Mouse (Mus musculus): ENCODE measurements around the gene Usp39.
A peak's percentile ranks its signal among the peaks of the same experiment; 100 is the strongest.

Usp39 gene

GRCm38 (mm10) chr6:72292972-72293651 is 51.9 kb downstream of the Usp39 start:
- DNase-seq, result no peak

- DNase-seq, result no peak
These were observed 55.5 kb downstream of the Usp39 start for GRCm38 (mm10) chr6:72289484-72289883.

- peak; percentile 70 for DNase-seq
These were observed 61.1 kb downstream of the Usp39 start for GRCm38 (mm10) chr6:72283914-72284313.

GRCm38 (mm10) chr6:72280410-72280998 is 64.5 kb downstream of the Usp39 start:
- no peak for DNase-seq

- DNase-seq, result no peak
These were observed 65.5 kb downstream of the Usp39 start for GRCm38 (mm10) chr6:72279505-72279904.

GRCm38 (mm10) chr6:72278835-72279234 is 66.1 kb downstream of the Usp39 start:
- no peak for DNase-seq

GRCm38 (mm10) chr6:72277508-72278166 is 67.3 kb downstream of the Usp39 start:
- DNase-seq, result no peak

GRCm38 (mm10) chr6:72276972-72277441 is 68.0 kb downstream of the Usp39 start:
- no peak for DNase-seq

GRCm38 (mm10) chr6:72276141-72276540 is 68.8 kb downstream of the Usp39 start:
- DNase-seq, result peak; percentile 24

- no peak for DNase-seq
These were observed 69.5 kb downstream of the Usp39 start for GRCm38 (mm10) chr6:72275527-72275926.

GRCm38 (mm10) chr6:72273153-72273552 is 71.8 kb downstream of the Usp39 start:
- no peak for DNase-seq

- no peak for DNase-seq
These were observed 72.8 kb downstream of the Usp39 start for GRCm38 (mm10) chr6:72272161-72272696.

- DNase-seq, result no peak
These were observed 73.9 kb downstream of the Usp39 start for GRCm38 (mm10) chr6:72270952-72271519.

- DNase-seq, result no peak
These were observed 74.7 kb downstream of the Usp39 start for GRCm38 (mm10) chr6:72270258-72270657.
